Mouse (Mus musculus) kidney, embryonic 16.5 days (tissue): ENCODE measurements around the gene Gm49340. TPM values are rescaled to one million over a fixed set of nuclear protein-coding genes. Genes with fewer than 3 reads are reported as not detected.

Source experiments
- polyA plus RNA-seq: library from polyadenylated mRNA; unstranded; fragments of >200 nt; fragmentation: Nextera tagmentation; extraction: Ambion mirVana; gene quantifications from 2 replicates; pipeline ENCODE4 v1.2.1, GENCODE M21; 2015

Gene Gm49340
- polyA plus RNA-seq, 1 experiment from 2014 or later = not detected

Other genes starting within 250 kb of the Gm49340 start
- gene Itgae, start 239.2 kb upstream of the Gm49340 start, polyA plus RNA-seq = 0.24 and 0.44 TPM in 2 replicates
- 16.9 and 18.5 TPM in 2 replicates for gene Haspin, start 191.4 kb upstream of the Gm49340 start, polyA plus RNA-seq
- gene P2rx5, start 169.3 kb upstream of the Gm49340 start, polyA plus RNA-seq = 0.81 TPM in 2 replicates
- 121 and 123 TPM in 2 replicates for gene Emc6, start 152.7 kb upstream of the Gm49340 start, polyA plus RNA-seq
- 231 and 251 TPM in 2 replicates for gene Tax1bp3, start 152.7 kb upstream of the Gm49340 start, polyA plus RNA-seq
- gene Ctns, start 130.7 kb upstream of the Gm49340 start, polyA plus RNA-seq = 21.5 and 22.4 TPM in 2 replicates
- gene Shpk, start 130.3 kb upstream of the Gm49340 start, polyA plus RNA-seq = 2.4 and 2.6 TPM in 2 replicates
- 0.24 TPM in 1 of 2 replicates, not detected in the other for gene Trpv1, start 95.4 kb upstream of the Gm49340 start, polyA plus RNA-seq
- gene Trpv3, start 62.4 kb upstream of the Gm49340 start, polyA plus RNA-seq = 0.12 and 0.21 TPM in 2 replicates
- gene Aspa, start 145 bp upstream of the Gm49340 start, polyA plus RNA-seq = 30.8 and 32.0 TPM in 2 replicates
- gene Spata22, start within 50 bp of the Gm49340 start, polyA plus RNA-seq = 0.27 and 0.29 TPM in 2 replicates
- not detected in 2 replicates for gene Olfr20, start 21.0 kb downstream of the Gm49340 start, polyA plus RNA-seq
- not detected in 2 replicates for gene Olfr376, start 41.5 kb downstream of the Gm49340 start, polyA plus RNA-seq
- not detected in 2 replicates for gene Olfr1, start 69.9 kb downstream of the Gm49340 start, polyA plus RNA-seq
- gene Olfr378, start 98.7 kb downstream of the Gm49340 start, polyA plus RNA-seq = not detected in 2 replicates
- gene Olfr380, start 127.8 kb downstream of the Gm49340 start, polyA plus RNA-seq = not detected in 2 replicates
- not detected in 2 replicates for gene Olfr381, start 161.9 kb downstream of the Gm49340 start, polyA plus RNA-seq
- not detected in 2 replicates for gene Olfr382, start 187.5 kb downstream of the Gm49340 start, polyA plus RNA-seq